Mouse (Mus musculus): ENCODE results near the gene Dock10. TPM values are rescaled to one million over a fixed set of nuclear protein-coding genes. Genes with fewer than 3 reads are reported as not detected.

The Dock10 gene
- polyA plus RNA-seq (2016; fragmentation: Nextera tagmentation; extraction: Ambion mirVana): 3.1 and 3.3 TPM in 2 replicates

GRCm38 (mm10) chr1:80757977-80758797, at the start of gene Dock10:
Gene Dock10, minus strand, starts transcription at chr1:80758527.
- DNase-seq (ENCODE audit: low spot score): peak; percentile 67
- H3K4me1 ChIP-seq (replicated peaks): peaks cover 22% of the 10 kb centered on the region
- no peaks in the 10 kb centered on the region for H3K36me3 ChIP-seq
- H3K27me3 ChIP-seq (ENCODE audit: insufficient read depth, poor library complexity, severe bottlenecking): peaks cover 32% of the 10 kb centered on the region
- H3K9me3 ChIP-seq: no peaks in the 10 kb centered on the region
- peak within 1 kb of the TSS; percentile 75 for H3K4me3 ChIP-seq
- H3K27ac ChIP-seq: peak within 1 kb of the TSS; percentile 84
- WGBS: under 1% methylated on average over 82 of the region's 82 CpGs

- H3K36me3 ChIP-seq: no peaks in the 10 kb centered on the region
- no peaks in the 10 kb centered on the region for H3K27me3 ChIP-seq (ENCODE audit: insufficient read depth, poor library complexity, severe bottlenecking)
- WGBS: 78% methylated on average over 3 of the region's 3 CpGs
- H3K9me3 ChIP-seq: no peaks in the 10 kb centered on the region
- H3K4me3 ChIP-seq: no peak overlapping the region
- H3K27ac ChIP-seq: no peak overlapping the region
- no peak for DNase-seq (ENCODE audit: low spot score)
- H3K4me1 ChIP-seq (replicated peaks): no peaks in the 10 kb centered on the region
Measured at GRCm38 (mm10) chr1:80806835-80807398, 48.6 kb upstream of the Dock10 start.

GRCm38 (mm10) chr1:80802023-80802422, 43.7 kb upstream of the Dock10 start:
- H3K27ac ChIP-seq: no peak overlapping the region

GRCm38 (mm10) chr1:80785066-80785779, 26.9 kb upstream of the Dock10 start:
- DNase-seq (ENCODE audit: low spot score): no peak
- Histone ChIP-seq H3K27ac (no peak overlapping the region), H3K36me3 (no peaks in the 10 kb centered on the region), H3K9me3 (no peaks in the 10 kb centered on the region; the same call in 1 of the 2 replicates), H3K4me3 (no peak overlapping the region), H3K27me3 (ENCODE audit: insufficient read depth, poor library complexity, severe bottlenecking) (no peaks in the 10 kb centered on the region), H3K4me1 (replicated peaks) (no peaks in the 10 kb centered on the region)
- 85% methylated on average over 2 of the region's 2 CpGs for WGBS

More at GRCm38 (mm10) chr1:80802023-80802422, 43.7 kb upstream of the Dock10 start:
- H3K9me3 ChIP-seq: no peaks in the 10 kb centered on the region
- no peak for DNase-seq (ENCODE audit: low spot score)
- H3K4me3 ChIP-seq: no peak overlapping the region
- no peaks in the 10 kb centered on the region for H3K36me3 ChIP-seq
- H3K4me1 ChIP-seq (replicated peaks): no peaks in the 10 kb centered on the region
- no peaks in the 10 kb centered on the region for H3K27me3 ChIP-seq (ENCODE audit: insufficient read depth, poor library complexity, severe bottlenecking)
- 88% methylated on average over 3 of the region's 3 CpGs for WGBS

GRCm38 (mm10) chr1:80784155-80784554, 25.8 kb upstream of the Dock10 start:
- Histone ChIP-seq H3K9me3 (no peaks in the 10 kb centered on the region; the same call in 1 of the 2 replicates), H3K27ac (no peak overlapping the region), H3K4me1 (replicated peaks) (no peaks in the 10 kb centered on the region), H3K4me3 (no peak overlapping the region), H3K36me3 (no peaks in the 10 kb centered on the region), H3K27me3 (ENCODE audit: insufficient read depth, poor library complexity, severe bottlenecking) (no peaks in the 10 kb centered on the region)
- WGBS: 64% methylated on average over 3 of the region's 3 CpGs
- no peak for DNase-seq (ENCODE audit: low spot score)

GRCm38 (mm10) chr1:80765504-80765903, 7.2 kb upstream of the Dock10 start:
- Histone ChIP-seq H3K27me3 (ENCODE audit: insufficient read depth, poor library complexity, severe bottlenecking) (no peaks in the 10 kb centered on the region), H3K4me1 (replicated peaks) (no peaks in the 10 kb centered on the region), H3K36me3 (no peaks in the 10 kb centered on the region), H3K4me3 (no peak overlapping the region), H3K9me3 (no peaks in the 10 kb centered on the region), H3K27ac (no peak overlapping the region)
- 85% methylated on average over 2 of the region's 2 CpGs for WGBS
- no peak for DNase-seq (ENCODE audit: low spot score)

- Histone ChIP-seq H3K4me1 (replicated peaks) (peaks cover 5% of the 10 kb centered on the region; the same call in 1 of the 2 replicates), H3K27ac (no peak overlapping the region), H3K9me3 (no peaks in the 10 kb centered on the region), H3K36me3 (no peaks in the 10 kb centered on the region), H3K27me3 (ENCODE audit: insufficient read depth, poor library complexity, severe bottlenecking) (peaks cover 21% of the 10 kb centered on the region), H3K4me3 (no peak overlapping the region)
- WGBS: 75% methylated on average over 4 of the region's 4 CpGs
- no peak for DNase-seq (ENCODE audit: low spot score)
Measured at GRCm38 (mm10) chr1:80763042-80763950, 5.0 kb upstream of the Dock10 start.

GRCm38 (mm10) chr1:80758798-80759184, 464 bp upstream of the Dock10 start:
- H3K27ac ChIP-seq: peak overlapping the region; percentile 84
- no peak for DNase-seq (ENCODE audit: low spot score)
- H3K9me3 ChIP-seq: no peaks in the 10 kb centered on the region
- H3K27me3 ChIP-seq (ENCODE audit: insufficient read depth, poor library complexity, severe bottlenecking): peaks cover 32% of the 10 kb centered on the region
- H3K36me3 ChIP-seq: no peaks in the 10 kb centered on the region
- H3K4me3 ChIP-seq: peak overlapping the region; percentile 75
- peaks cover 22% of the 10 kb centered on the region for H3K4me1 ChIP-seq (replicated peaks)
- 7% methylated on average over 6 of the region's 6 CpGs for WGBS

- Histone ChIP-seq H3K4me3 (peak overlapping the region; percentile 75), H3K9me3 (no peaks in the 10 kb centered on the region), H3K4me1 (replicated peaks) (peaks cover 22% of the 10 kb centered on the region), H3K27ac (peak overlapping the region; percentile 84; the same call in 1 of the 2 replicates), H3K27me3 (ENCODE audit: insufficient read depth, poor library complexity, severe bottlenecking) (peaks cover 32% of the 10 kb centered on the region), H3K36me3 (no peaks in the 10 kb centered on the region)
- 0% methylated on average over 6 of the region's 6 CpGs for WGBS
- DNase-seq (ENCODE audit: low spot score): peak; percentile 39
Measured at GRCm38 (mm10) chr1:80757650-80757976, 714 bp downstream of the Dock10 start.

GRCm38 (mm10) chr1:80756824-80757649, 1.3 kb downstream of the Dock10 start:
- peaks cover 32% of the 10 kb centered on the region for H3K27me3 ChIP-seq (ENCODE audit: insufficient read depth, poor library complexity, severe bottlenecking)
- no peaks in the 10 kb centered on the region for H3K36me3 ChIP-seq
- peak overlapping the region; percentile 75 for H3K4me3 ChIP-seq
- no peaks in the 10 kb centered on the region for H3K9me3 ChIP-seq
- WGBS: 7% methylated on average over 14 of the region's 14 CpGs
- peak; percentile 42 for DNase-seq (ENCODE audit: low spot score)
- peak overlapping the region; percentile 84; the same call in 1 of the 2 replicates for H3K27ac ChIP-seq
- peaks cover 22% of the 10 kb centered on the region for H3K4me1 ChIP-seq (replicated peaks)

GRCm38 (mm10) chr1:80756060-80756439, 2.3 kb downstream of the Dock10 start:
- Histone ChIP-seq H3K36me3 (no peaks in the 10 kb centered on the region), H3K27me3 (ENCODE audit: insufficient read depth, poor library complexity, severe bottlenecking) (peaks cover 32% of the 10 kb centered on the region), H3K4me1 (replicated peaks) (peaks cover 22% of the 10 kb centered on the region), H3K4me3 (no peak overlapping the region), H3K27ac (no peak overlapping the region), H3K9me3 (no peaks in the 10 kb centered on the region)
- 46% methylated on average over 2 of the region's 2 CpGs for WGBS
- no peak for DNase-seq (ENCODE audit: low spot score)

Data from hindbrain, embryonic 10.5 days (tissue).